Mouse (Mus musculus) MEL (cell line): ENCODE data around the gene Cys1. TPM values are rescaled to one million over a fixed set of nuclear protein-coding genes. Genes with fewer than 3 reads are reported as not detected.

Source experiments
- DNase-seq: peaks from one replicate; pipeline ENCODE4 v3.0.0; 2011; ENCODE audit warnings: low read depth, low spot score
- H3K27ac ChIP-seq: 2 replicates; pipeline ENCODE4 v1.5.1; 2012; ENCODE audit warnings: low read depth, mild to moderate bottlenecking, control low read depth, low read length, moderate library complexity; ENCODE audit not compliant: control insufficient read depth
- H3K27me3 ChIP-seq, 2 experiments: fragments of 150-350 bp in 1 of 2; sonication (generic) in 1 of 2; 2 replicates each; pipeline ENCODE4 v1.6.1; 2012; ENCODE audit warnings: low read length in 2 of 2, mild to moderate bottlenecking in 2 of 2, improper control_type of control experiment in 1 of 2, moderate library complexity in 1 of 2; ENCODE audit not compliant: insufficient read depth in 2 of 2, control insufficient read depth in 1 of 2
- H3K36me3 ChIP-seq, 2 experiments: 2 replicates each; pipeline ENCODE4 v1.6.1; 2012 to 2014; ENCODE audit warnings: low read length in 2 of 2, improper control_type of control experiment in 1 of 2, inconsistent platforms in 1 of 2, mild to moderate bottlenecking in 1 of 2; ENCODE audit not compliant: insufficient read depth in 2 of 2, control insufficient read depth in 1 of 2
- H3K4me1 ChIP-seq, 2 experiments: fragments of 150-350 bp in 1 of 2; sonication (generic) in 1 of 2; 2 replicates each; pipeline ENCODE4 v1.6.1; 2012; ENCODE audit warnings: low read length in 2 of 2, improper control_type of control experiment in 1 of 2, mild to moderate bottlenecking in 1 of 2; ENCODE audit not compliant: insufficient read depth in 2 of 2, control insufficient read depth in 1 of 2
- H3K4me3 ChIP-seq, 2 experiments: fragments of 150-350 bp in 1 of 2; sonication (generic) in 1 of 2; 2 replicates each; pipeline ENCODE4 v1.5.1; 2012; ENCODE audit warnings: low read depth in 2 of 2, low read length in 2 of 2, mild to moderate bottlenecking in 2 of 2, moderate library complexity in 2 of 2, control low read depth in 1 of 2, improper control_type of control experiment in 1 of 2; ENCODE audit not compliant: control insufficient read depth in 1 of 2, insufficient read depth in 1 of 2
- H3K79me2 ChIP-seq: 2 replicates; pipeline ENCODE4 v1.6.1; 2012; ENCODE audit warnings: mild to moderate bottlenecking, low read length, moderate library complexity; ENCODE audit not compliant: control insufficient read depth, poor library complexity, insufficient read depth
- H3K9ac ChIP-seq: 2 replicates; pipeline ENCODE4 v1.6.1; 2012; ENCODE audit warnings: low read depth, mild to moderate bottlenecking, control low read depth, low read length, moderate library complexity; ENCODE audit not compliant: control insufficient read depth, poor library complexity, severe bottlenecking
- H3K9me3 ChIP-seq: fragments of 150-350 bp; sonication (generic); replicated peaks from 2 replicates; pipeline ENCODE4 v1.6.1; 2012; ENCODE audit warnings: mild to moderate bottlenecking, low read length, improper control_type of control experiment, moderate library complexity; ENCODE audit not compliant: insufficient read depth
- ELF1 ChIP-seq: IDR thresholded peaks from 2 replicates; pipeline ENCODE4 v1.6.1; 2014; ENCODE audit warnings: low read depth, mild to moderate bottlenecking, inconsistent platforms, low read length, improper control_type of control experiment, moderate library complexity
- EP300 ChIP-seq, 2 experiments: IDR thresholded peaks; 2 replicates each; pipeline ENCODE4 v1.6.1; 2011; ENCODE audit warnings: improper control_type of control experiment in 2 of 2, low read length in 2 of 2, low read depth in 1 of 2, mild to moderate bottlenecking in 1 of 2
- ETS1 ChIP-seq: IDR thresholded peaks from 2 replicates; pipeline ENCODE4 v1.6.1; 2012; ENCODE audit warnings: low read depth, mild to moderate bottlenecking, inconsistent platforms, low read length, improper control_type of control experiment, moderate library complexity
- GABPA ChIP-seq: IDR thresholded peaks from 2 replicates; pipeline ENCODE4 v1.6.1; 2012; ENCODE audit warnings: low read depth, mild to moderate bottlenecking, inconsistent platforms, low read length, improper control_type of control experiment, moderate library complexity
- GATA1 ChIP-seq: IDR thresholded peaks from 2 replicates; pipeline ENCODE4 v1.6.1; 2011; ENCODE audit warnings: low read depth, low read length, improper control_type of control experiment
- HCFC1 ChIP-seq: IDR thresholded peaks from 2 replicates; pipeline ENCODE4 v1.6.1; 2012; ENCODE audit warnings: low read depth, mild to moderate bottlenecking, inconsistent platforms, low read length, improper control_type of control experiment, moderate library complexity
- MYC ChIP-seq: IDR thresholded peaks from 2 replicates; pipeline ENCODE4 v1.6.1; 2011; ENCODE audit warnings: low read depth, mild to moderate bottlenecking, low read length, improper control_type of control experiment, moderate library complexity
- NELFE ChIP-seq: IDR thresholded peaks from 2 replicates; pipeline ENCODE4 v1.6.1; 2011; ENCODE audit warnings: low read depth, low read length, improper control_type of control experiment
- POLR2A ChIP-seq, 2 experiments: IDR thresholded peaks; 2 replicates each; pipeline ENCODE4 v1.6.1; 2011 to 2012; ENCODE audit warnings: low read length in 2 of 2, mild to moderate bottlenecking in 2 of 2, control low read depth in 1 of 2, improper control_type of control experiment in 1 of 2, low read depth in 1 of 2, moderate library complexity in 1 of 2; ENCODE audit not compliant: control insufficient read depth in 1 of 2, insufficient read depth in 1 of 2, poor library complexity in 1 of 2
- RAD21 ChIP-seq: IDR thresholded peaks from 2 replicates; pipeline ENCODE4 v1.6.1; 2011; ENCODE audit warnings: mild to moderate bottlenecking, low read depth, low read length, improper control_type of control experiment
- RCOR1 ChIP-seq: IDR thresholded peaks from 2 replicates; pipeline ENCODE4 v1.6.1; 2012; ENCODE audit warnings: low read depth, mild to moderate bottlenecking, inconsistent platforms, low read length, improper control_type of control experiment
- SIN3A ChIP-seq: IDR thresholded peaks from 2 replicates; pipeline ENCODE4 v1.6.1; 2012; ENCODE audit warnings: low read length, improper control_type of control experiment, inconsistent platforms
- SMC3 ChIP-seq: IDR thresholded peaks from 2 replicates; pipeline ENCODE4 v1.6.1; 2011; ENCODE audit warnings: low read depth, low read length, improper control_type of control experiment
- TAL1 ChIP-seq: IDR thresholded peaks from 2 replicates; pipeline ENCODE4 v1.6.1; 2012; ENCODE audit warnings: mild to moderate bottlenecking, inconsistent platforms, low read length, moderate library complexity, mixed read lengths
- TBP ChIP-seq: IDR thresholded peaks from 2 replicates; pipeline ENCODE4 v1.8.0; 2011; ENCODE audit warnings: low read depth, low read length, improper control_type of control experiment
- TCF12 ChIP-seq: IDR thresholded peaks from 2 replicates; pipeline ENCODE4 v1.6.1; 2014; ENCODE audit warnings: low read depth, mild to moderate bottlenecking, inconsistent platforms, low read length, improper control_type of control experiment, moderate library complexity
- USF1 ChIP-seq: IDR thresholded peaks from 2 replicates; pipeline ENCODE4 v1.6.1; 2014; ENCODE audit warnings: low read depth, mild to moderate bottlenecking, inconsistent platforms, low read length, improper control_type of control experiment, moderate library complexity
- ZMIZ1 ChIP-seq: IDR thresholded peaks from 2 replicates; pipeline ENCODE4 v1.6.1; 2012; ENCODE audit warnings: low read depth, mild to moderate bottlenecking, inconsistent platforms, low read length, improper control_type of control experiment, moderate library complexity
- ZNF384 ChIP-seq: IDR thresholded peaks from 2 replicates; pipeline ENCODE4 v1.6.1; 2012; ENCODE audit warnings: low read depth, mild to moderate bottlenecking, inconsistent platforms, low read length, improper control_type of control experiment
- polyA plus RNA-seq, 2 experiments: library from polyadenylated mRNA; stranded (reverse) in 1 of 2; unstranded in 1 of 2; fragments of >175 nt in 1 of 2; fragments of >200 nt in 1 of 2; gene quantifications; 2 replicates each; pipeline versions ENCODE4 v1.2.1 to v1.2.4; 2012; ENCODE audit warnings: low replicate concordance in 2 of 2, low read depth in 1 of 2; ENCODE audit not compliant: insufficient read length in 2 of 2, insufficient read depth in 1 of 2, missing spikeins in 1 of 2
- total RNA-seq: library from RNA; depleted of rRNA; stranded (reverse); fragments of 300-350 nt; gene quantifications from 2 replicates; pipeline ENCODE4 v1.2.3, GENCODE M21; 2012

Gene Cys1
- total and polyA plus RNA-seq, 3 experiments = not detected

GRCm38 (mm10) chr12:24648094-24648493 is 33.5 kb downstream of the Cys1 start:
- H3K4me3 ChIP-seq = no peak overlapping the region
- H3K27me3 ChIP-seq = no peaks in the 10 kb centered on the region
- H3K79me2 ChIP-seq = peaks cover 3% of the 10 kb centered on the region; the same call in 1 of the 2 replicates
- DNase-seq = no peak
- peaks cover 0 to 25% of the 10 kb centered on the region in 2 experiments; a peak in 2 of 4 replicates for H3K36me3 ChIP-seq
- TF ChIP-seq HCFC1 (no peak), ELF1 (no peak), MYC (no peak), ZNF384 (no peak), GABPA (no peak), USF1 (no peak), SMC3 (no peak)
- no peak overlapping the region for H3K9ac ChIP-seq
- H3K9me3 ChIP-seq = no peaks in the 10 kb centered on the region
- H3K27ac ChIP-seq = no peak overlapping the region
- H3K4me1 ChIP-seq = peaks cover 8 to 40% of the 10 kb centered on the region in 2 experiments

- H3K4me3 ChIP-seq = no peak overlapping the region
- H3K9ac ChIP-seq = 0 out of 2 replicates have a peak overlapping the region, but pooled peaks have one; percentile 7
- TF ChIP-seq NELFE = no peak
- TF ChIP-seq EP300 (IDR thresholded peaks at IDR 0.05; ENCODE audit: low read depth in 1 of 2, low read length in 2 of 2) = peak; percentile 78 to 87
- TF ChIP-seq TAL1 = peak; percentile 67
- no peak for TF ChIP-seq SIN3A
- no peak for TF ChIP-seq RAD21
- TF ChIP-seq POLR2A (IDR thresholded peaks at IDR 0.05; ENCODE audit: control insufficient read depth in 1 of 2, insufficient read depth in 1 of 2, low read depth in 1 of 2, low read length in 2 of 2, poor library complexity in 1 of 2) = no peak
- TF ChIP-seq ZMIZ1 = no peak
- 0 out of 2 replicates have a peak, but pooled peaks have one; percentile 57 for TF ChIP-seq ETS1
- TF ChIP-seq RCOR1 = no peak
- TF ChIP-seq GATA1 = peak; percentile 95
- TF ChIP-seq TCF12 = peak; percentile 91
- no peak for TF ChIP-seq TBP
- no peaks in the 10 kb centered on the region for H3K9me3 ChIP-seq
- peaks cover 0 to 30% of the 10 kb centered on the region in 2 experiments; a peak in 2 of 4 replicates for H3K36me3 ChIP-seq
- DNase-seq = peak; percentile 46
- H3K4me1 ChIP-seq = peaks cover 10 to 39% of the 10 kb centered on the region in 2 experiments
- peak overlapping the region; percentile 95 for H3K27ac ChIP-seq
- H3K79me2 ChIP-seq = no peaks in the 10 kb centered on the region
- no peaks in the 10 kb centered on the region for H3K27me3 ChIP-seq
Measured at GRCm38 (mm10) chr12:24645901-24646300, 35.7 kb downstream of the Cys1 start.
